Mouse (Mus musculus): ENCODE results near the gene Hist1h2bq. TPM values are rescaled to one million over a fixed set of nuclear protein-coding genes. Genes with fewer than 3 reads are reported as not detected.
A peak's percentile ranks its signal among the peaks of the same experiment; 100 is the strongest.
"Not testable (repeated sequence)": the region's sequence is repeated elsewhere in the genome, so short reads cannot be mapped to it uniquely, and the experiment has no call there.

The Hist1h2bq gene
- 11.7 and 18.0 TPM in 2 replicates for polyA plus RNA-seq (2015; fragmentation: Nextera tagmentation; extraction: Ambion mirVana)

- ATAC-seq (ENCODE audit: insufficient number of reproducible peaks, low FRiP score, low TSS enrichment, low read depth) = peak; percentile 96
- H3K27me3 ChIP-seq, H3K4me2 ChIP-seq, H3K4me1 ChIP-seq, H3K36me3 ChIP-seq, H3K27ac ChIP-seq, H3K9ac ChIP-seq, H3K9me3 ChIP-seq, H3K4me3 ChIP-seq: not testable (repeated sequence)
- no CpG with 5 or more reads among the region's 23 CpGs for WGBS
Observed at GRCm38 (mm10) chr13:21810073-21810472, at the start of gene Hist1h2bq, which contains the start of gene Hist1h2ao. TSS of gene Hist1h2bq (minus strand) at chr13:21810197. TSS of gene Hist1h2ao (plus strand) at chr13:21810465.

DNA sequence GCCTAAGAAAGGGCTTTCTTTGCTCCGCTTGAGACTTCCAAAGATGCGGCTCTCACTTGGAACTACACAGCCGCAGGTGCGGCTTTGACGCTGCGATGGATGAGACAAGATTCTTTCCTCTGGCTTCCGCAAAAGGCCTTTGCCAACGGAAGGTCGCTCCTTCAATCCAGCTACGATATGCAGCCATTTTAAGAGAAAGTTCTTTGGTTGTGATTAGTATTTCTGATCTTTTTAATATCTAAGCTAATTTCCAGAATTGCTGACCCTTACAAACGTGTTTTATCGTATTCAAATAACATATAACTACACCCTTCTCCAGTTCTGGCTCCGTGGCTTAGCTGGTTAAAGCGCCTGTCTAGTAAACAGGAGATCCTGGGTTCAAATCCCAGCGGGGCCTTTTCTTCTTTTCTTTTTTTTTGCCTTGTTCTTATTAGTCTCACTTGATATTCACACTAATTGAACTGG is 45.7 kb upstream of the Hist1h2bq start:
- Histone ChIP-seq H3K4me1 (no peaks in the 10 kb centered on the region), H3K9ac (no peak overlapping the region), H3K27ac (no peak overlapping the region), H3K27me3 (no peaks in the 10 kb centered on the region), H3K4me2 (peak overlapping the region; percentile 42), H3K4me3 (peak overlapping the region; percentile 37), H3K36me3 (no peaks in the 10 kb centered on the region), H3K9me3 (no peaks in the 10 kb centered on the region)
- ATAC-seq (ENCODE audit: insufficient number of reproducible peaks, low FRiP score, low TSS enrichment, low read depth) = no peak
- WGBS = 3% methylated on average over 15 of the region's 15 CpGs

- ATAC-seq (ENCODE audit: insufficient number of reproducible peaks, low FRiP score, low TSS enrichment, low read depth) = no peak
- no peak overlapping the region for H3K27ac ChIP-seq
- H3K36me3 ChIP-seq = no peaks in the 10 kb centered on the region
- WGBS = 4% methylated on average over 11 of the region's 11 CpGs
- H3K4me1 ChIP-seq = no peaks in the 10 kb centered on the region
- no peak overlapping the region for H3K9ac ChIP-seq
- H3K4me3 ChIP-seq = peak overlapping the region; percentile 37
- H3K4me2 ChIP-seq = 0 out of 2 replicates have a peak overlapping the region, but pooled peaks have one; percentile 42
- H3K9me3 ChIP-seq = no peaks in the 10 kb centered on the region
- no peaks in the 10 kb centered on the region for H3K27me3 ChIP-seq
Observed at GRCm38 (mm10) chr13:21855146-21855545, 45.1 kb upstream of the Hist1h2bq start.

DNA sequence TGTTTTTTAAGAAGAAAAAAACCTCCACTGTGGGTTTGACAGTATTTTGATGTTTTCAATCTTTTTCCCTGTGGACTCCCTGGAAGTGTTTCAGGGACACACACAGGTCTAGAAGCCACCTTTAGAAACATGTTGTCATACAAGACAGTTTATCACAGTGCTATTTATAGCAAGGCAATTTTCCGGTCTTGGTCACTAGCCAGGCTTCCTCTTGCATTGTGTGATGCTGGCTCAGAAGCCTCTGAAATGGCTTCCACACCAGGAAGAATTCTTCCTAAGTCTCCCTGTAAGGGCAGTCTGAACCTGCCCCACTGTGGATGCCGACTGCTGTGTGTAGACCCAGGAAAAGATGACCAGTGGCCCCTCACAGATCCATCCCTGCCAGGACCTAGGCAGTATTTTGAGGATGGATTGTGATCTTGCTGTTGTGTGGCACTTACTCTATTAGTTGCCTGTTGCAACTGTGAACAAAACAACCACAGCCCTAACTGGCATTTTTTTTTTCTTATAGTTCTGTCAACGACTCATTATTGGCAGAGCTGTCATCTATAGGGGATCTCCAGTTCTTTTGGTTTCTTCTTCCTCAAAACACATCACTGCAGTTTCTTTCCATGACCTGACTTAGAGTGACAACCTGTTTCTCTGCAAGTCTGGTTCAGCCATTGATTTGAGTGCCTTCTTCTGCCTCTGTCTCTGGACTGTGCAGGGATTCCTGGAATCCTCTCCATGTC is 42.4 kb upstream of the Hist1h2bq start:
- Histone ChIP-seq H3K4me1 (no peaks in the 10 kb centered on the region), H3K36me3 (no peaks in the 10 kb centered on the region), H3K27me3 (no peaks in the 10 kb centered on the region), H3K4me2 (no peak overlapping the region), H3K27ac (no peak overlapping the region), H3K9me3 (no peaks in the 10 kb centered on the region), H3K9ac (no peak overlapping the region), H3K4me3 (no peak overlapping the region)
- 64% methylated on average over 3 of the region's 3 CpGs for WGBS
- ATAC-seq (ENCODE audit: insufficient number of reproducible peaks, low FRiP score, low TSS enrichment, low read depth) = no peak

GRCm38 (mm10) chr13:21850696-21851095 is 40.7 kb upstream of the Hist1h2bq start:
- not testable (repeated sequence) for H3K27ac ChIP-seq; H3K27me3 ChIP-seq; H3K9ac ChIP-seq; ATAC-seq (ENCODE audit: insufficient number of reproducible peaks, low FRiP score, low TSS enrichment, low read depth); H3K36me3 ChIP-seq; H3K9me3 ChIP-seq; H3K4me2 ChIP-seq; H3K4me3 ChIP-seq; H3K4me1 ChIP-seq
- WGBS = 45% methylated on average over 1 of the region's 1 CpGs

- Histone ChIP-seq H3K4me3 (no peak overlapping the region), H3K27ac (no peak overlapping the region), H3K4me2 (no peak overlapping the region), H3K27me3 (no peaks in the 10 kb centered on the region), H3K9ac (no peak overlapping the region), H3K9me3 (no peaks in the 10 kb centered on the region), H3K4me1 (no peaks in the 10 kb centered on the region), H3K36me3 (no peaks in the 10 kb centered on the region)
- 30% methylated on average over 8 of the region's 8 CpGs for whole genome bisulfite sequencing
- ATAC-seq (ENCODE audit: insufficient number of reproducible peaks, low FRiP score, low TSS enrichment, low read depth) = no peak
Observed at GRCm38 (mm10) chr13:21847883-21848282, 37.9 kb upstream of the Hist1h2bq start.

GRCm38 (mm10) chr13:21846356-21846755 is 36.4 kb upstream of the Hist1h2bq start:
- not testable (repeated sequence) for H3K4me1 ChIP-seq; H3K36me3 ChIP-seq; ATAC-seq (ENCODE audit: insufficient number of reproducible peaks, low FRiP score, low TSS enrichment, low read depth); H3K9ac ChIP-seq; H3K4me2 ChIP-seq; H3K9me3 ChIP-seq; H3K27ac ChIP-seq; H3K27me3 ChIP-seq; H3K4me3 ChIP-seq

DNA sequence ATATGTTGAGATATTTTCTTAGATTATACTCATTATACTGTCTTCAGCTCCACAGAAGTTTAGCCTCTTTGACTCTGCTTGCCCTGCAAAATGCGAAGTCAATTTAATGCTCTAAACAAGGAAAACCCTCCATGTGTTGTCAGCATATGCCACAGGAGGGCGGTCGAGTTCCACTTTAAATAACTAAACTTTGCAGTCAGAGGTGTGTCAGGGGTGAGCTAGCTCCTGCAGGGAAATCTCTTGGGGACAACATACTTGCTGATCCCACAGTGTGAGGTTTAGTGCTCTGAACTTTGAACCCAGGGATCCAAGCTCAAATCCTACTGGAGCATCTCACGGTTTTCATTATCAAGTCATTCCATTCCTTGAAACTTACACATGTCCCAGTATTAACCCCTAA is 30.5 kb upstream of the Hist1h2bq start:
- WGBS = no CpG with 5 or more reads among the region's 4 CpGs
- H3K4me3 ChIP-seq; H3K4me1 ChIP-seq; H3K27me3 ChIP-seq; H3K4me2 ChIP-seq; H3K9ac ChIP-seq; H3K27ac ChIP-seq; H3K9me3 ChIP-seq; ATAC-seq (ENCODE audit: insufficient number of reproducible peaks, low FRiP score, low TSS enrichment, low read depth); H3K36me3 ChIP-seq: not testable (repeated sequence)

- not testable (repeated sequence) for H3K36me3 ChIP-seq, H3K4me2 ChIP-seq, H3K4me1 ChIP-seq, H3K4me3 ChIP-seq, H3K9ac ChIP-seq, H3K27ac ChIP-seq, H3K27me3 ChIP-seq, H3K9me3 ChIP-seq
- WGBS = no CpG with 5 or more reads among the region's 24 CpGs
- ATAC-seq (ENCODE audit: insufficient number of reproducible peaks, low FRiP score, low TSS enrichment, low read depth) = peak; percentile 93
Observed at GRCm38 (mm10) chr13:21833461-21833860, 23.5 kb upstream of the Hist1h2bq start, which contains the start of the genes Hist1h2ap and Hist1h2br. TSS of gene Hist1h2ap (minus strand) at chr13:21833507. TSS of gene Hist1h2br (plus strand) at chr13:21833743.

GRCm38 (mm10) chr13:21831418-21832394 is 21.7 kb upstream of the Hist1h2bq start, which contains the start of gene Hist1h4n:
TSS of gene Hist1h4n (minus strand) at chr13:21832196.
- H3K27ac ChIP-seq, H3K27me3 ChIP-seq, H3K4me1 ChIP-seq, H3K36me3 ChIP-seq, H3K9me3 ChIP-seq, H3K9ac ChIP-seq: not testable (repeated sequence)
- peak; percentile 87 for ATAC-seq (ENCODE audit: insufficient number of reproducible peaks, low FRiP score, low TSS enrichment, low read depth)
- WGBS = under 1% methylated on average over 26 of the region's 58 CpGs
- Histone ChIP-seq H3K4me3 (peak within 1 kb of the TSS; percentile 25; the same call in 1 of the 2 replicates), H3K4me2 (peak within 1 kb of the TSS; percentile 33)

GRCm38 (mm10) chr13:21830344-21830743 is 20.3 kb upstream of the Hist1h2bq start:
- no peak overlapping the region for H3K4me3 ChIP-seq
- ATAC-seq (ENCODE audit: insufficient number of reproducible peaks, low FRiP score, low TSS enrichment, low read depth) = no peak
- WGBS = 87% methylated on average over 10 of the region's 10 CpGs
- H3K4me1 ChIP-seq = no peaks in the 10 kb centered on the region
- no peak overlapping the region for H3K9ac ChIP-seq
- H3K9me3 ChIP-seq = no peaks in the 10 kb centered on the region
- no peaks in the 10 kb centered on the region for H3K36me3 ChIP-seq
- no peaks in the 10 kb centered on the region for H3K27me3 ChIP-seq
- no peak overlapping the region for H3K27ac ChIP-seq
- H3K4me2 ChIP-seq = no peak overlapping the region

- H3K36me3 ChIP-seq = no peaks in the 10 kb centered on the region
- no peak overlapping the region for H3K4me3 ChIP-seq
- no peaks in the 10 kb centered on the region for H3K4me1 ChIP-seq
- H3K9ac ChIP-seq = no peak overlapping the region
- WGBS = 82% methylated on average over 3 of the region's 3 CpGs
- H3K9me3 ChIP-seq = no peaks in the 10 kb centered on the region
- ATAC-seq (ENCODE audit: insufficient number of reproducible peaks, low FRiP score, low TSS enrichment, low read depth) = no peak
- H3K27ac ChIP-seq = no peak overlapping the region
- no peak overlapping the region for H3K4me2 ChIP-seq
- H3K27me3 ChIP-seq = no peaks in the 10 kb centered on the region
Observed at GRCm38 (mm10) chr13:21828511-21828910, 18.5 kb upstream of the Hist1h2bq start.

All from limb, embryonic 15.5 days (tissue).